13 mouse cellular contexts compared by ENCODE assay signal in genomic region chr4:115154723-115155122, GRCm38 (mm10). TPM values are rescaled to one million over a fixed set of nuclear protein-coding genes. Genes with fewer than 3 reads are reported as not detected.
DNase-seq lines count a peak whose midpoint lies in the region; ATAC-seq and TF ChIP-seq lines count a peak whose summit lies in the region.
"Had no signal": no experiment of that assay in that cellular context is flagged by ENCODE, and none has a peak within 500 bp of the region (broad histone marks: within the 10 kb centered on the region; RNA-seq: fewer than 3 reads in every experiment).

No protein-coding gene starts in this region.

- TF ChIP-seq POLR2A in cerebellum, adult 2 months (IDR thresholded peaks at IDR 0.05; ENCODE audit: borderline replicate concordance, insufficient read depth, low read length), result no peak
- TF ChIP-seq POLR2A in kidney, adult 2 months (IDR thresholded peaks at IDR 0.05; ENCODE audit: low read depth, low read length), result no peak

- no peak overlapping the region for H3K4me2 ChIP-seq in lung, postnatal 0 days (replicated peaks; ENCODE audit: low read depth, low read length)
- H3K4me2 ChIP-seq: lung, embryonic 15.5 days; midbrain, embryonic 11.5 days had no signal

- H3K4me1 ChIP-seq in cerebellum, adult 2 months (ENCODE audit: control insufficient read depth, insufficient read depth, low read length), result no peaks in the 10 kb centered on the region
- H3K4me1 ChIP-seq in kidney, adult 2 months (ENCODE audit: control insufficient read depth, insufficient read depth, low read length), result no peaks in the 10 kb centered on the region
- H3K4me1 ChIP-seq in lung, postnatal 0 days (ENCODE audit: insufficient read depth, low read depth, low read length), result no peaks in the 10 kb centered on the region
- H3K4me1 ChIP-seq: lung, embryonic 15.5 days had no signal

- no peak for ATAC-seq in lung, postnatal 0 days
- ATAC-seq: inflammation-experienced regulatory T-cells, adult 6 months had no signal

- no peak overlapping the region for H3K4me3 ChIP-seq in cerebellum, adult 2 months (replicated peaks; ENCODE audit: insufficient read depth, low read depth, low read length)
- no peak overlapping the region for H3K4me3 ChIP-seq in kidney, adult 2 months (ENCODE audit: insufficient read depth, low read depth, low read length)
- no peak overlapping the region for H3K4me3 ChIP-seq in lung, postnatal 0 days (ENCODE audit: low read depth, low read length)
- H3K4me3 ChIP-seq: lung, embryonic 15.5 days had no signal

- H3K9me3 ChIP-seq in lung, postnatal 0 days (ENCODE audit: low read length), result no peaks in the 10 kb centered on the region
- H3K9me3 ChIP-seq: lung, embryonic 15.5 days had no signal

- H3K36me3 ChIP-seq in kidney, adult 2 months (ENCODE audit: control insufficient read depth, insufficient read depth, low read length), result no peaks in the 10 kb centered on the region
- H3K36me3 ChIP-seq in lung, postnatal 0 days (ENCODE audit: insufficient read depth, low read length), result no peaks in the 10 kb centered on the region
- H3K36me3 ChIP-seq: lung, embryonic 15.5 days had no signal

- H3K27me3 ChIP-seq in cerebellum, adult 2 months (ENCODE audit: control insufficient read depth, insufficient read depth, low read length), result no peaks in the 10 kb centered on the region
- H3K27me3 ChIP-seq in kidney, adult 2 months (replicated peaks; ENCODE audit: control insufficient read depth, insufficient read depth, low read length), result no peaks in the 10 kb centered on the region
- no peaks in the 10 kb centered on the region for H3K27me3 ChIP-seq in lung, postnatal 0 days (replicated peaks; ENCODE audit: insufficient read depth, low read length)
- H3K27me3 ChIP-seq: lung, embryonic 15.5 days had no signal

- peak; percentile 44; the same call in 1 of the 2 replicates for TF ChIP-seq CTCF in cerebellum, adult 2 months (IDR thresholded peaks at IDR 0.05; ENCODE audit: borderline replicate concordance, insufficient read depth, low read depth, low read length)
- TF ChIP-seq CTCF in kidney, adult 2 months (conservative IDR thresholded peaks at IDR 0.05; ENCODE audit: insufficient read depth, insufficient read length, low read depth, low read length), result 0 out of 2 replicates have a peak, but pooled peaks have one; percentile 18
- peak; percentile 30 for TF ChIP-seq CTCF in lung, postnatal 0 days (IDR thresholded peaks at IDR 0.05)

- DNase-seq in cerebellum, adult 2 months, result no peak
- DNase-seq in cerebellum, adult 11 months, result no peak
- DNase-seq in kidney, adult 2 months, result no peak
- DNase-seq in kidney, adult 11 months, result no peak
- DNase-seq in lung, postnatal 0 days (ENCODE audit: low spot score), result no peak
- DNase-seq in lung, adult 18-20 months, result no peak
- no peak for DNase-seq in spleen, postnatal 36 days (ENCODE audit: low spot score in 2 of 2)
- no peak for DNase-seq in spleen, postnatal 4 days (ENCODE audit: low spot score in 2 of 2)
- DNase-seq: heart, adult 11 months had no signal

- H3K27ac ChIP-seq in cerebellum, adult 2 months (ENCODE audit: insufficient read depth, low read length), result no peak overlapping the region
- H3K27ac ChIP-seq in kidney, adult 2 months (ENCODE audit: insufficient read depth, low read depth, low read length), result no peak overlapping the region
- H3K27ac ChIP-seq in lung, postnatal 0 days (ENCODE audit: low read length), result no peak overlapping the region
- H3K27ac ChIP-seq: lung, embryonic 15.5 days had no signal

- H3K9ac ChIP-seq in lung, postnatal 0 days (replicated peaks; ENCODE audit: low read depth), result no peak overlapping the region
- H3K9ac ChIP-seq: lung, embryonic 15.5 days had no signal

- 97% methylated on average over 2 of the region's 2 CpGs for WGBS in cerebellum, adult 2 months
- WGBS in kidney, adult 2 months, result 97% methylated on average over 2 of the region's 2 CpGs
- 96% methylated on average over 2 of the region's 2 CpGs for whole genome bisulfite sequencing in lung, postnatal 0 days

- no peak for TF ChIP-seq EP300 in lung, postnatal 0 days (IDR thresholded peaks at IDR 0.05)

RNA-seq across cellular contexts. Expression of gene Cyp4x1, which starts 20.6 kb away (rescaled TPM):
- polyA plus RNA-seq in cerebellum, adult 2 months (2012; rRNA removed), result 6.6 and 7.4 TPM in 2 replicates
- polyA plus RNA-seq in kidney, adult 2 months (2012; rRNA removed), result 0.04 and 0.06 TPM in 2 replicates
- polyA plus RNA-seq in lung, postnatal 0 days (2015; fragmentation: Nextera tagmentation; extraction: Ambion mirVana), result 0.04 TPM in 1 of 2 replicates, not detected in the other
- polyA plus RNA-seq: small intestine, adult 2 months had no signal
